Mouse (Mus musculus) lung, postnatal 0 days (tissue): ENCODE results near the gene Hnf1b. TPM values are rescaled to one million over a fixed set of nuclear protein-coding genes. Genes with fewer than 3 reads are reported as not detected.
A peak's percentile ranks its signal among the peaks of the same experiment; 100 is the strongest.

ENCODE experiments used
- ATAC-seq: fragments of 200-750 bp; cut with Nextera tagmentation; 2 replicates; pipeline ENCODE4 v1.8.0; 2017; ENCODE audit warnings: moderate library complexity
- DNase-seq: peaks from one replicate; pipeline ENCODE4 v3.0.0-alpha.2; 2016; ENCODE audit warnings: low spot score
- H3K27ac ChIP-seq: fragments of 300-500 bp; sonication (generic); 2 replicates; pipeline ENCODE4 v1.5.1; 2014; ENCODE audit warnings: antibody characterized with exemption, mild to moderate bottlenecking, low read length, mixed read lengths
- H3K27me3 ChIP-seq: fragments of 300-500 bp; sonication (generic); replicated peaks from 2 replicates; pipeline ENCODE4 v1.6.1; 2014; ENCODE audit warnings: low read length, mixed read lengths; ENCODE audit not compliant: insufficient read depth
- H3K36me3 ChIP-seq: fragments of 300-500 bp; sonication (generic); 2 replicates; pipeline ENCODE4 v1.6.1; 2014; ENCODE audit warnings: low read length, mixed read lengths; ENCODE audit not compliant: insufficient read depth
- H3K4me1 ChIP-seq: fragments of 300-500 bp; sonication (generic); 2 replicates; pipeline ENCODE4 v1.6.1; 2014; ENCODE audit warnings: antibody characterized with exemption, low read depth, low read length, mixed read lengths; ENCODE audit not compliant: insufficient read depth
- H3K4me2 ChIP-seq: fragments of 300-500 bp; sonication (generic); replicated peaks from 2 replicates; pipeline ENCODE4 v1.6.1; 2014; ENCODE audit warnings: low read depth, mild to moderate bottlenecking, low read length, moderate library complexity, mixed read lengths
- H3K4me3 ChIP-seq: fragments of 300-500 bp; sonication (generic); 2 replicates; pipeline ENCODE4 v1.5.1; 2014; ENCODE audit warnings: low read depth, low read length
- H3K9ac ChIP-seq: fragments of 300-500 bp; sonication (generic); replicated peaks from 2 replicates; pipeline ENCODE4 v1.6.1; 2014; ENCODE audit warnings: low read depth, mild to moderate bottlenecking
- H3K9me3 ChIP-seq: fragments of 300-500 bp; sonication (generic); 2 replicates; pipeline ENCODE4 v1.6.1; 2016; ENCODE audit warnings: low read length, mixed read lengths
- CTCF ChIP-seq: IDR thresholded peaks from 2 replicates; pipeline ENCODE4 v1.5.1; 2016; ENCODE audit warnings: antibody characterized with exemption, mild to moderate bottlenecking
- EP300 ChIP-seq: IDR thresholded peaks from 2 replicates; pipeline ENCODE4 v1.6.1; 2016; ENCODE audit warnings: antibody characterized with exemption, mild to moderate bottlenecking, control low read depth
- WGBS: fragments of 180-500 bp; shearing (Covaris S2); extraction: QIAGEN DNeasy Blood & Tissue Kit; methylation state at CpG from one replicate; pipeline ENCODE4 v1.1.7; 2014; 5-methylcytosine and 5-hydroxymethylcytosine counted together
- polyA plus RNA-seq: library from polyadenylated mRNA; unstranded; fragments of >200 nt; fragmentation: Nextera tagmentation; extraction: Ambion mirVana; gene quantifications from 2 replicates; pipeline ENCODE4 v1.2.1, GENCODE M21; 2015

The Hnf1b gene
- polyA plus RNA-seq: 9.0 and 11.4 TPM in 2 replicates

- 1% methylated on average over 31 of the region's 36 CpGs for WGBS
- peak; percentile 59 for DNase-seq
- Histone ChIP-seq H3K9me3 (no peaks in the 10 kb centered on the region), H3K27me3 (peaks cover 26% of the 10 kb centered on the region; the same call in 1 of the 2 replicates), H3K4me3 (peak within 1 kb of the TSS; percentile 45), H3K9ac (peak within 1 kb of the TSS; percentile 58), H3K4me2 (peak within 1 kb of the TSS; percentile 62), H3K4me1 (no peaks in the 10 kb centered on the region), H3K27ac (peak within 1 kb of the TSS; percentile 92), H3K36me3 (no peaks in the 10 kb centered on the region)
- peak; percentile 36 for ATAC-seq
- TF ChIP-seq CTCF: no peak
- TF ChIP-seq EP300: no peak
Measured at GRCm38 (mm10) chr11:83849529-83850335, at the start of gene Hnf1b. Hnf1b (plus strand) TSS chr11:83850063.

DNA sequence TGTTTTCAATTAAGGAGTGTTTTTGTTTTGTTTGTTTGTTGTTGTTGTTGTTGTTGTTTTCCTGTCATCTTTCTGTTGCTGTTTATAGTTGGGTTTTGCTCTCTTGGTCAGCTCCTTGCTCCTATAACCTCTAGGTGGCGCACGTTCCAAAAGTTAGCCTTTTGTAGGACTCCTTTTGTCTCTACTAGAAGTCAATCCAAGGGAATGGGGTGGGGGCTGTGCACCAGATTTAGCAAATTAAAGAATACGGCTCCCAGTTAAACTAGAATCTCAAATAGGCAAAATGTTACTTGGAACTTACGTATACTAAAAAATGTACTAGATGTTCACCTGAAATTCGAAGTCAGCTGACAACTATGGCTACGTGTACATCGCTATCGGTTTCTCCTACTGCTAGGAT lies 47.7 kb upstream of the Hnf1b start:
- H3K27me3 ChIP-seq: no peaks in the 10 kb centered on the region
- no peak overlapping the region for H3K4me3 ChIP-seq
- DNase-seq (peak; percentile 59), ATAC-seq (no peak)
- no peaks in the 10 kb centered on the region for H3K36me3 ChIP-seq
- H3K27ac ChIP-seq: no peak overlapping the region
- TF ChIP-seq CTCF (peak; percentile 71), EP300 (no peak)
- no peak overlapping the region for H3K9ac ChIP-seq
- no peaks in the 10 kb centered on the region for H3K9me3 ChIP-seq
- WGBS: 67% methylated on average over 8 of the region's 8 CpGs
- H3K4me2 ChIP-seq: no peak overlapping the region
- H3K4me1 ChIP-seq: no peaks in the 10 kb centered on the region

DNA sequence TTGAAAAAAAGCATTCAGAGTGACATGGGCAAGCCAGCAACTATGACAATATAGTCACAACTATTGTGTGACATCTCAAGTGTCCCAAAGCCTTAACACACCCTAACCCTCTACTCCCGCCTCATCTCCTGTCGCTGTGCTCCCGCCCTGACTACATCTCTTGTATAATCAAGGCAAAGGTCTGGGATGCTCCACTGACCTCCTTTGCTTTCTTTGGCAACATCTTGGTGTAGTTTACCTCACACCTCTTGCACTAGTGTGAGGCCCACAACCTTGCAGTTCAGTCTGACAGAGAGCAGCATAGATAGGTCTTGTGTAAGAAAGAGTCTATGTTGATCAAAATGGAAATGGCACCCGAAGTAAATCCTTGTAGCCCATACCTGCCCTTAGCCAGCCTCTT lies 47.3 kb upstream of the Hnf1b start:
- no peaks in the 10 kb centered on the region for H3K9me3 ChIP-seq
- H3K4me2 ChIP-seq: no peak overlapping the region
- TF ChIP-seq EP300 (no peak), CTCF (no peak)
- DNase-seq: no peak
- H3K27ac ChIP-seq: no peak overlapping the region
- H3K36me3 ChIP-seq: no peaks in the 10 kb centered on the region
- H3K4me1 ChIP-seq: no peaks in the 10 kb centered on the region
- WGBS: 80% methylated on average over 4 of the region's 4 CpGs
- no peaks in the 10 kb centered on the region for H3K27me3 ChIP-seq
- no peak for ATAC-seq
- no peak overlapping the region for H3K9ac ChIP-seq
- no peak overlapping the region for H3K4me3 ChIP-seq

DNA sequence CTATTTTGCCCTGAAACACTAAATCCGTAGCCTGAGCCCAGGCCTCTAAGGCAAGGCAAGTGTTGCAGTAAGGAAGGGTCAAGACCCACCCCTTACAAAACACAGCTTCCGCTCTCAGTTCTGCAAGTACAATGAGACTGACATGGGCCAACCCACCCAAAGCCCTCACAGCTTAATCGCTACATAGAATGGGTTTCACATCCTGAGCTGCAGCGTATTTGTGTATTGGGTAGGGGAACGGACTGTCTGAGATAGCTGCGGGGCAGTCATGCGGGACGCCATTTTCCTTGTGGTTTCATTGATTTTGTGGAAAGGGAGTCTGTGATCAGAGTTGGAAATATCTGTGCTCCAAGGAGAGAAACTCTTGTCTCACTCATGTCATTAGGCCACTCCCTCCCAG lies 39.4 kb upstream of the Hnf1b start:
- Histone ChIP-seq H3K4me1 (no peaks in the 10 kb centered on the region), H3K27ac (no peak overlapping the region), H3K4me3 (no peak overlapping the region), H3K4me2 (no peak overlapping the region), H3K27me3 (no peaks in the 10 kb centered on the region), H3K9ac (no peak overlapping the region), H3K9me3 (no peaks in the 10 kb centered on the region), H3K36me3 (no peaks in the 10 kb centered on the region)
- WGBS: 85% methylated on average over 8 of the region's 8 CpGs
- DNase-seq: no peak
- no peak for ATAC-seq
- TF ChIP-seq CTCF (no peak), EP300 (no peak)

DNA sequence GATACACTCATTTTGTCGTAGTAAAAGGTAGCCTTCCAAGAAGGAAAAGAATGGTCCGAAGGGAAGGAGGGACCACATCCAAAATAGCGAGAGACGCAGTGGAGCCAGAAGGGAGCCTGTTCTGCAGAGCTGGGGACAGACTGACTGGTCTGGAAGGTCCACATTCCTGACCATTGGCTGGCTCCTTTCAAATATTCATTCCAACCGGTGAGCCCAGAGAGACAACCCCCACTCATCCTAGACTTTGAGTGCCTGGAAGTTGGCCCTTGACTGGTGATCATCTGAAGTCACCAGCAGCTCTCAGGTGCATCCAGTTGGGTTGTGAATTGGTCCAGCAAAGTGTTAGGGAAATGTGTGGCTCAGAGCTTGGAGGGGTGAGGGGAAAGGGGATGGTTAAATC lies 34.7 kb upstream of the Hnf1b start:
- Histone ChIP-seq H3K27me3 (no peaks in the 10 kb centered on the region), H3K4me3 (no peak overlapping the region), H3K36me3 (no peaks in the 10 kb centered on the region), H3K27ac (no peak overlapping the region), H3K4me2 (0 out of 2 replicates have a peak overlapping the region, but pooled peaks have one; percentile 1), H3K4me1 (no peaks in the 10 kb centered on the region), H3K9ac (no peak overlapping the region), H3K9me3 (no peaks in the 10 kb centered on the region)
- WGBS: 52% methylated on average over 5 of the region's 5 CpGs
- ATAC-seq (peak; percentile 67), DNase-seq (peak; percentile 26)
- TF ChIP-seq EP300 (no peak), CTCF (no peak)

DNA sequence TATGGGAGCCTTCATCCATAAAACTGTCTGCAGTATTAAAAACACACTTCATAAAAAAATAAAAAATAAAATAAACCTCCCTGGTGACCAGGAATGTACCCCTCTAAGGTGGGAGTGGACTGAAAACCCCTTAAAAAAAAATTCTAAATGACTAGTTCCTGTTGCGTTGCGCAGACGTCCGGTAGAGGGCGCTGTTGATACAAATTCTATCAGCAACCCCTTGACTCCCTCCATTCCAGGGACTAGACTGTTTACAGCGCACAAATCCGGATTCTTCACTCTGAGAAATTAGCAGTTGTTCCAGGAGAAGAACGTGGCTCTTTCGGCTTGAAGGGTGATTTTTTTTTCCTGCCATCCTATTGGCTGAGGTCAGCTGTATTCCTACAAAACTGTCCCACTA lies 34.2 kb upstream of the Hnf1b start:
- peak; percentile 74 for ATAC-seq
- H3K27me3 ChIP-seq: no peaks in the 10 kb centered on the region
- H3K4me1 ChIP-seq: no peaks in the 10 kb centered on the region
- peak; percentile 85 for DNase-seq
- H3K4me3 ChIP-seq: no peak overlapping the region
- 2% methylated on average over 9 of the region's 9 CpGs for WGBS
- H3K9me3 ChIP-seq: no peaks in the 10 kb centered on the region
- TF ChIP-seq CTCF (peak; percentile 77), EP300 (no peak)
- no peak overlapping the region for H3K9ac ChIP-seq
- no peak overlapping the region for H3K4me2 ChIP-seq
- H3K36me3 ChIP-seq: no peaks in the 10 kb centered on the region
- no peak overlapping the region for H3K27ac ChIP-seq
